Mouse (Mus musculus) right cerebral cortex, postnatal 10 days (tissue): ENCODE data around the gene Papss1.
"Not testable (repeated sequence)": the region's sequence is repeated elsewhere in the genome, so short reads cannot be mapped to it uniquely, and the experiment has no call there.

Experiments
- DNase-seq, 2 experiments: peaks; one replicate each; pipeline ENCODE4 v3.0.0; 2021; ENCODE audit warnings: low spot score in 2 of 2

Gene Papss1

GRCm38 (mm10) chr3:131564430-131565256 lies at the start of gene Papss1:
Papss1 (plus strand) TSS chr3:131564768.
- DNase-seq: peak; percentile 100

- DNase-seq: no peak
Measured at GRCm38 (mm10) chr3:131516332-131516999, 48.1 kb upstream of the Papss1 start.

- no peak for DNase-seq
Measured at GRCm38 (mm10) chr3:131517756-131518155, 46.8 kb upstream of the Papss1 start.

GRCm38 (mm10) chr3:131521206-131521605 lies 43.4 kb upstream of the Papss1 start:
- no peak for DNase-seq

GRCm38 (mm10) chr3:131522243-131522642 lies 42.3 kb upstream of the Papss1 start:
- no peak for DNase-seq

- DNase-seq: no peak
Measured at GRCm38 (mm10) chr3:131523749-131524148, 40.8 kb upstream of the Papss1 start.

GRCm38 (mm10) chr3:131524210-131524609 lies 40.4 kb upstream of the Papss1 start:
- DNase-seq: no peak

GRCm38 (mm10) chr3:131524779-131525178 lies 39.8 kb upstream of the Papss1 start:
- peak; percentile 31 to 67 for DNase-seq

GRCm38 (mm10) chr3:131525229-131525628 lies 39.3 kb upstream of the Papss1 start:
- DNase-seq: no peak

GRCm38 (mm10) chr3:131541244-131541942 lies 23.2 kb upstream of the Papss1 start:
- no peak for DNase-seq

- not testable (repeated sequence) for DNase-seq
Measured at GRCm38 (mm10) chr3:131547562-131547961, 17.0 kb upstream of the Papss1 start.

- DNase-seq: no peak
Measured at GRCm38 (mm10) chr3:131550046-131550445, 14.5 kb upstream of the Papss1 start.

- DNase-seq: peak; percentile 40 to 46
Measured at GRCm38 (mm10) chr3:131552349-131553254, 12.0 kb upstream of the Papss1 start.

GRCm38 (mm10) chr3:131555771-131556170 lies 8.8 kb upstream of the Papss1 start:
- DNase-seq: no peak

GRCm38 (mm10) chr3:131561591-131561990 lies 3.0 kb upstream of the Papss1 start:
- DNase-seq: no peak

GRCm38 (mm10) chr3:131565257-131565610 lies 666 bp downstream of the Papss1 start:
- DNase-seq: peak; percentile 54 to 64

- DNase-seq: no peak
Measured at GRCm38 (mm10) chr3:131566281-131566680, 1.7 kb downstream of the Papss1 start.

GRCm38 (mm10) chr3:131570506-131570905 lies 5.9 kb downstream of the Papss1 start:
- DNase-seq: no peak

- no peak for DNase-seq
Measured at GRCm38 (mm10) chr3:131573555-131573954, 9.0 kb downstream of the Papss1 start.

- no peak for DNase-seq
Measured at GRCm38 (mm10) chr3:131578434-131579104, 14.0 kb downstream of the Papss1 start.

- DNase-seq: no peak
Measured at GRCm38 (mm10) chr3:131580040-131580439, 15.5 kb downstream of the Papss1 start.
